Mouse (Mus musculus): Measurements from ENCODE around the gene Pla2g10. TPM values are rescaled to one million over a fixed set of nuclear protein-coding genes. Genes with fewer than 3 reads are reported as not detected.
"Not testable (repeated sequence)": the region's sequence is repeated elsewhere in the genome, so short reads cannot be mapped to it uniquely, and the experiment has no call there.

Pla2g10 gene
- polyA plus RNA-seq, 1 experiment from 2014 or later, result not detected

GRCm38 (mm10) chr16:13739044-13739443, 8.3 kb upstream of the Pla2g10 start:
- not testable (repeated sequence) for DNase-seq (ENCODE audit: low spot score); H3K4me3 ChIP-seq (ENCODE audit: low read depth, low read length); H3K27me3 ChIP-seq (replicated peaks; ENCODE audit: control insufficient read depth, insufficient read depth, low read length); H3K36me3 ChIP-seq (ENCODE audit: control insufficient read depth, insufficient read depth, low read length); H3K9ac ChIP-seq (ENCODE audit: low read length); H3K4me2 ChIP-seq (ENCODE audit: low read length); H3K4me1 ChIP-seq (ENCODE audit: control insufficient read depth, insufficient read depth, low read length); H3K27ac ChIP-seq (ENCODE audit: low read depth, low read length); H3K9me3 ChIP-seq (replicated peaks; ENCODE audit: control insufficient read depth, low read length); ATAC-seq
- WGBS, result 63% methylated on average over 4 of the region's 4 CpGs

- ATAC-seq (no peak), DNase-seq (ENCODE audit: low spot score) (no peak)
- H3K4me2 ChIP-seq (ENCODE audit: low read length), result no peak overlapping the region
- no peaks in the 10 kb centered on the region for H3K27me3 ChIP-seq (replicated peaks; ENCODE audit: control insufficient read depth, insufficient read depth, low read length)
- H3K36me3 ChIP-seq (ENCODE audit: control insufficient read depth, insufficient read depth, low read length), result no peaks in the 10 kb centered on the region
- H3K4me1 ChIP-seq (ENCODE audit: control insufficient read depth, insufficient read depth, low read length), result no peaks in the 10 kb centered on the region
- WGBS, result 93% methylated on average over 8 of the region's 8 CpGs
- no peak overlapping the region for H3K9ac ChIP-seq (ENCODE audit: low read length)
- no peak overlapping the region for H3K4me3 ChIP-seq (ENCODE audit: low read depth, low read length)
- no peaks in the 10 kb centered on the region for H3K9me3 ChIP-seq (replicated peaks; ENCODE audit: control insufficient read depth, low read length)
- no peak overlapping the region for H3K27ac ChIP-seq (ENCODE audit: low read depth, low read length)
Observed at GRCm38 (mm10) chr16:13735977-13736376, 5.2 kb upstream of the Pla2g10 start.

GRCm38 (mm10) chr16:13733518-13734137, 2.8 kb upstream of the Pla2g10 start:
- Histone ChIP-seq H3K9ac (ENCODE audit: low read length) (no peak overlapping the region), H3K27ac (ENCODE audit: low read depth, low read length) (no peak overlapping the region), H3K9me3 (replicated peaks; ENCODE audit: control insufficient read depth, low read length) (no peaks in the 10 kb centered on the region), H3K27me3 (replicated peaks; ENCODE audit: control insufficient read depth, insufficient read depth, low read length) (no peaks in the 10 kb centered on the region), H3K36me3 (ENCODE audit: control insufficient read depth, insufficient read depth, low read length) (no peaks in the 10 kb centered on the region), H3K4me1 (ENCODE audit: control insufficient read depth, insufficient read depth, low read length) (no peaks in the 10 kb centered on the region), H3K4me2 (ENCODE audit: low read length) (no peak overlapping the region), H3K4me3 (ENCODE audit: low read depth, low read length) (no peak overlapping the region)
- ATAC-seq, result no peak
- 26% methylated on average over 9 of the region's 9 CpGs for whole genome bisulfite sequencing
- peak; percentile 74 for DNase-seq (ENCODE audit: low spot score)

GRCm38 (mm10) chr16:13732786-13733185, 2.0 kb upstream of the Pla2g10 start:
- no peak overlapping the region for H3K4me2 ChIP-seq (ENCODE audit: low read length)
- H3K9me3 ChIP-seq (replicated peaks; ENCODE audit: control insufficient read depth, low read length), result no peaks in the 10 kb centered on the region
- no peaks in the 10 kb centered on the region for H3K27me3 ChIP-seq (replicated peaks; ENCODE audit: control insufficient read depth, insufficient read depth, low read length)
- no peak for DNase-seq (ENCODE audit: low spot score)
- 90% methylated on average over 3 of the region's 3 CpGs for WGBS
- no peak overlapping the region for H3K9ac ChIP-seq (ENCODE audit: low read length)
- no peak for ATAC-seq
- no peak overlapping the region for H3K27ac ChIP-seq (ENCODE audit: low read depth, low read length)
- no peaks in the 10 kb centered on the region for H3K4me1 ChIP-seq (ENCODE audit: control insufficient read depth, insufficient read depth, low read length)
- no peak overlapping the region for H3K4me3 ChIP-seq (ENCODE audit: low read depth, low read length)
- no peaks in the 10 kb centered on the region for H3K36me3 ChIP-seq (ENCODE audit: control insufficient read depth, insufficient read depth, low read length)

GRCm38 (mm10) chr16:13729428-13729827, 1.4 kb downstream of the Pla2g10 start:
- Histone ChIP-seq H3K27ac (ENCODE audit: low read depth, low read length) (no peak overlapping the region), H3K36me3 (ENCODE audit: control insufficient read depth, insufficient read depth, low read length) (no peaks in the 10 kb centered on the region), H3K4me3 (ENCODE audit: low read depth, low read length) (no peak overlapping the region), H3K9ac (ENCODE audit: low read length) (no peak overlapping the region), H3K27me3 (replicated peaks; ENCODE audit: control insufficient read depth, insufficient read depth, low read length) (no peaks in the 10 kb centered on the region), H3K4me1 (ENCODE audit: control insufficient read depth, insufficient read depth, low read length) (no peaks in the 10 kb centered on the region), H3K4me2 (ENCODE audit: low read length) (no peak overlapping the region), H3K9me3 (replicated peaks; ENCODE audit: control insufficient read depth, low read length) (no peaks in the 10 kb centered on the region)
- no peak for ATAC-seq
- no peak for DNase-seq (ENCODE audit: low spot score)
- 80% methylated on average over 4 of the region's 4 CpGs for WGBS

GRCm38 (mm10) chr16:13727811-13728335, 2.9 kb downstream of the Pla2g10 start:
- no peak for DNase-seq (ENCODE audit: low spot score)
- H3K4me1 ChIP-seq (ENCODE audit: control insufficient read depth, insufficient read depth, low read length), result no peaks in the 10 kb centered on the region
- WGBS, result 89% methylated on average over 5 of the region's 5 CpGs
- H3K27ac ChIP-seq (ENCODE audit: low read depth, low read length), result no peak overlapping the region
- H3K4me2 ChIP-seq (ENCODE audit: low read length), result no peak overlapping the region
- no peak overlapping the region for H3K9ac ChIP-seq (ENCODE audit: low read length)
- no peaks in the 10 kb centered on the region for H3K36me3 ChIP-seq (ENCODE audit: control insufficient read depth, insufficient read depth, low read length)
- ATAC-seq, result no peak
- H3K27me3 ChIP-seq (replicated peaks; ENCODE audit: control insufficient read depth, insufficient read depth, low read length), result no peaks in the 10 kb centered on the region
- no peaks in the 10 kb centered on the region for H3K9me3 ChIP-seq (replicated peaks; ENCODE audit: control insufficient read depth, low read length)
- no peak overlapping the region for H3K4me3 ChIP-seq (ENCODE audit: low read depth, low read length)

- no peak for DNase-seq (ENCODE audit: low spot score)
- Histone ChIP-seq H3K4me3 (ENCODE audit: low read depth, low read length) (no peak overlapping the region), H3K36me3 (ENCODE audit: control insufficient read depth, insufficient read depth, low read length) (no peaks in the 10 kb centered on the region), H3K4me1 (ENCODE audit: control insufficient read depth, insufficient read depth, low read length) (no peaks in the 10 kb centered on the region), H3K9ac (ENCODE audit: low read length) (no peak overlapping the region), H3K27ac (ENCODE audit: low read depth, low read length) (no peak overlapping the region), H3K9me3 (replicated peaks; ENCODE audit: control insufficient read depth, low read length) (no peaks in the 10 kb centered on the region), H3K4me2 (ENCODE audit: low read length) (no peak overlapping the region), H3K27me3 (replicated peaks; ENCODE audit: control insufficient read depth, insufficient read depth, low read length) (no peaks in the 10 kb centered on the region)
- 28% methylated on average over 10 of the region's 10 CpGs for WGBS
- no peak for ATAC-seq
Observed at GRCm38 (mm10) chr16:13722937-13723336, 7.8 kb downstream of the Pla2g10 start.

- Histone ChIP-seq H3K27me3 (replicated peaks; ENCODE audit: control insufficient read depth, insufficient read depth, low read length) (no peaks in the 10 kb centered on the region), H3K4me2 (ENCODE audit: low read length) (no peak overlapping the region), H3K9me3 (replicated peaks; ENCODE audit: control insufficient read depth, low read length) (no peaks in the 10 kb centered on the region), H3K9ac (ENCODE audit: low read length) (no peak overlapping the region), H3K4me1 (ENCODE audit: control insufficient read depth, insufficient read depth, low read length) (no peaks in the 10 kb centered on the region), H3K4me3 (ENCODE audit: low read depth, low read length) (no peak overlapping the region), H3K27ac (ENCODE audit: low read depth, low read length) (no peak overlapping the region), H3K36me3 (ENCODE audit: control insufficient read depth, insufficient read depth, low read length) (no peaks in the 10 kb centered on the region)
- ATAC-seq (no peak), DNase-seq (ENCODE audit: low spot score) (no peak)
- WGBS, result 83% methylated on average over 2 of the region's 2 CpGs
Observed at GRCm38 (mm10) chr16:13716821-13717553, 13.8 kb downstream of the Pla2g10 start.

GRCm38 (mm10) chr16:13714910-13715309, 15.9 kb downstream of the Pla2g10 start:
- Histone ChIP-seq H3K9me3 (replicated peaks; ENCODE audit: control insufficient read depth, low read length) (no peaks in the 10 kb centered on the region), H3K27me3 (replicated peaks; ENCODE audit: control insufficient read depth, insufficient read depth, low read length) (no peaks in the 10 kb centered on the region), H3K36me3 (ENCODE audit: control insufficient read depth, insufficient read depth, low read length) (no peaks in the 10 kb centered on the region), H3K9ac (ENCODE audit: low read length) (no peak overlapping the region), H3K4me3 (ENCODE audit: low read depth, low read length) (no peak overlapping the region), H3K4me2 (ENCODE audit: low read length) (no peak overlapping the region), H3K27ac (ENCODE audit: low read depth, low read length) (no peak overlapping the region), H3K4me1 (ENCODE audit: control insufficient read depth, insufficient read depth, low read length) (no peaks in the 10 kb centered on the region)
- ATAC-seq, result no peak
- WGBS, result 90% methylated on average over 3 of the region's 3 CpGs
- DNase-seq (ENCODE audit: low spot score), result no peak

Measured in forebrain, embryonic 14.5 days (tissue).